Mouse (Mus musculus): ENCODE results near the gene Phf13.

Phf13 gene

GRCm38 (mm10) chr4:151992091-151992490 is 4.0 kb downstream of the Phf13 start:
- in situ Hi-C loops (cut with MboI, MseI): loop anchor here (5.0 kb wide), 1 partner anchor 1065 kb away; no protein-coding TSS in a partner anchor

GRCm38 (mm10) chr4:151989110-151989488 is 7.0 kb downstream of the Phf13 start:
- in situ Hi-C loops (cut with MboI, MseI): no loop called here

- in situ Hi-C loops (cut with MboI, MseI): no loop called here
These were observed 7.5 kb downstream of the Phf13 start, which contains the start of gene Thap3 for GRCm38 (mm10) chr4:151988342-151989109. TSS of gene Thap3 (minus strand) at chr4:151988997.

DNA sequence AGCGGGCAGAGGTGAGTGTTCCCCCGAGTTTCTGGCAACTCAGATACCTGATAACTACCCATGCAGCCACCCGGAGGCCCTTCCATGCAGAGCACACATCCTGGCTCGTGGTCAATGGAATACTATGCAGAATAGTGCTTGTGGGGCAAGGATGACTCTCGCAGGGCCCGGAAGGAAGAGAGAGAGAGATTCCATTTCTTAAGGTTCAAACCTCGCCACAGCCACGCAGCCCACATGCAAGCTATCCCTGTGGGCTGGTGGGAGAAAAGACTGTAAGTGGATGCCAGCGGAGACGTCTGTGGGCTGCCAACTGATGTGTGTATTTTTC is 8.1 kb downstream of the Phf13 start:
- in situ Hi-C loops (cut with MboI, MseI): no loop called here

DNA sequence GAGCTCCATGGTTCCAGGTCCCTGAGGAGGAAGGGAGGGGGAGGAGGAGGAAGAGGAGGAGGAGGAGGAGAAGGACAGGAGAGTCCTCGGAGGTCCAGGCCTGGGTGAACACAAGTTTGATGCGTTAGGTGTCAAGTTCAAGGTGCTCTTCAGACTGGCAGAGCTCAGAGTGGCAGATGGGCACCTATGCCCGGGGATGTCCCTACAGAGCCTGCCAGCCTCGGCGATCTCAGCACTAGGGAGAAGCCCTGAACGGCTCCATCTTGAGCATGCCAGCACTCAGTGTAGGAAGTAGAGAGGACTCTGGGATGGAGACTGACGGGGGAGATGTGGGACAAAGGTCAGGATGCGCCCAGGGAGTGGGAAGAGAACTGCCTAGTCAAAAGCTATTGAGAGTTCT is 9.4 kb downstream of the Phf13 start:
- in situ Hi-C loops (cut with MboI, MseI): no loop called here

GRCm38 (mm10) chr4:151985886-151986285 is 10.2 kb downstream of the Phf13 start:
- in situ Hi-C loops (cut with MboI, MseI): no loop called here

DNA sequence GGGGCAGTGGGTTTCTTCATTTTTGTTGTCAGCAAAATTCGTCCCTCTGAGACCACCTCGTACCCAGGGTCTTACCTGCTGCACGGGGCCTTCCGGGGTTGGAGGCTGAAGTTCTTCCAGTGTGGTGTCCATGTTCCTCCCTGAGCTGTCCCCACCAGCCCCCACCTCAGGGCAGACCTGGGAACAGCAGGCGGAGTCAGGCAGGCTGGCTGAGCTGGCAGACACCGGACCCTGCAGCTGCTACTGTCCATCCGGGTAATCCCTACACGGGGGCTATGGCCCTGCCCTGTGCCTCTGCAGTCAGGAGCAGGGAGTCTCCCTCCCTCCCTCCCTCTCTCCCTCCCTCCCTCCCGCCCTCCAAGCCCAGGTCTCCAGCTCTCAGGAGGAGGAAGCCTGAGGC is 12.5 kb downstream of the Phf13 start:
- in situ Hi-C loops (cut with MboI, MseI): loop anchor here (5.0 kb wide), 1 partner anchor 44 kb away; the partner anchor contains the start of gene Zbtb48

- in situ Hi-C loops (cut with MboI, MseI): loop anchor here (5.0 kb wide), 1 partner anchor 44 kb away; the partner anchor contains the start of gene Zbtb48
These were observed 13.0 kb downstream of the Phf13 start for GRCm38 (mm10) chr4:151983043-151983442.

DNA sequence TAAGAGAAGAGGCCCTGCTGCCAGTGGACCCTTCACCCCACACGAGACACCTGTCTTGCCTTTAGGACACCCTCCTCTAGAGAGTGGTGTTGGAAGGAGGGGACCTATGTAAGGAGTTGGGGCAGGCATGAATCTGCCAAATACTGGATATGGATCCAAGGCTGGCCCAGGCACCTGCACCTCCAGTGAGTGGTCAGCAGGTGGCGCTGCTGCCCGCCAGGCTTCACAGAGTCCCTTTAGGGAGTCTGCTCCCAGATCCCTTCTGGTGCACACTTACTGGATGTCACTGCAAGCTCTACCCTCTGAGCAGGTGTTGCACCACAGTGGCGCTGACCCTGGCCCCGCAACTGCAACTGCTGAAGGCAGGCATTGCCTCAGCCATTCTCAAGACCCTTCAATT is 14.7 kb downstream of the Phf13 start:
- in situ Hi-C loops (cut with MboI, MseI): loop anchor here (5.0 kb wide), 1 partner anchor 46 kb away; the partner anchor contains the start of gene Zbtb48

- in situ Hi-C loops (cut with MboI, MseI): loop anchor here (5.0 kb wide), 1 partner anchor 47 kb away; the partner anchor contains the start of gene Zbtb48
These were observed 15.4 kb downstream of the Phf13 start for GRCm38 (mm10) chr4:151980699-151981098.

DNA sequence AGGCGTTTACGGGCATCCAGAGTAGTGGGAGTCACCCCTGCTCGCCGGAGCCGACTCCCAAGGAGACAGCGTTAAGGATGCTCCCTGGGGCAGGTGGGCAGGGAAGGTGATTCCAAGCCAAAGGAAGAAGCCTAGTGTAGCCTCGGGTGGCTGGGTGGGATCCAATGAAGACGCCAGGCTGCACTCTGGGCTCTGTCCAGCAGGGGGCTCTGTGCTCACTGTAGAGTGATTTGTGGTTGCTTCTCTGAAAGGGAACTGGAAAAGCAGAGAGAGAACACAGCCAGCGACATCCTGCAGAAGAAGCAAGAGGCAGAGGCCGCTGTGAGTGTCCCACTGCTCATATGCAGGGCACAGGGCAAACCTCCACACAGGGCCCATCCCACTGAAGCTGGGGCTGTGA is 18.3 kb downstream of the Phf13 start:
- in situ Hi-C loops (cut with MboI, MseI): no loop called here

DNA sequence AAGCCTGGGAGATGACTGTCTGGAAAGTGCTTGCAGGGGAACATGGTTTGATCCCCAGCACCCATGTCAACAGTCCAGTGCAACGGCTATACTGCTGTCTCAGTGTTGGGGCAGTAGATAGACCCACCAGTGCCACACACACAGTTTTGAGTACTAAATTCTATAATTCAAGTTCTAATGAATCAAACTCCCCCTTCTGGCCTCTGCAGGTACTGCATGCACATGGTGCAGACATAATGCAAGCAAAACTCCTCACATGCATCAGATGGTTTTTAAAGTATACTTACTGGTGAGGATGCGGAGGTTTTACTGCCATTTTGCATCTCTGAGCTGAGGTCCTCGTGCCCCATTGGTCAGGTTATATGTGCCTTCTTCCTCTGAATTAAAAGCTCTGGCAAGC is 20.6 kb downstream of the Phf13 start:
- in situ Hi-C loops (cut with MboI, MseI): no loop called here

- in situ Hi-C loops (cut with MboI, MseI): no loop called here
These were observed 23.7 kb downstream of the Phf13 start for GRCm38 (mm10) chr4:151972221-151972967.

- in situ Hi-C loops (cut with MboI, MseI): no loop called here
These were observed 27.7 kb downstream of the Phf13 start for GRCm38 (mm10) chr4:151968204-151968921.

DNA sequence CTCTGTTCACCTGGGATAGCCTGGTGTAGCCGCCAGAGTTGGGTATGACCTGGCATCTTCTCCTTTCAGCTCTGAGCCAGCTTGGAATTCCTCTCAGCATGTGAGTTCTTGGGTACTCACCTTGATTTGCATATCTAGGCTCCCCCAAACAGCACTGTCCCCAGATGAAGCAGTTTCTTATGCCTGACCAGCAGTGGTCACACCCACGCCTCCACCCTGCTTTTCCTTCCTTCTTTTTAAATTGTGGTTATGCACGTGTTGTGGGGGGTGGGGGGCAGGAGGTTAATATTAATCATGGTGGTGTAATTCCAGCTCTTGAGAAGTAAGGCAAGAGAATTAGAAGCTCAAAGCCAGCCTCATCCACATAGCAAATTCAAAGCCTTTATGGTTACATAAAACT is 33.2 kb downstream of the Phf13 start:
- in situ Hi-C loops (cut with MboI, MseI): no loop called here

GRCm38 (mm10) chr4:151960513-151960854 is 35.6 kb downstream of the Phf13 start:
- in situ Hi-C loops (cut with MboI, MseI): no loop called here

DNA sequence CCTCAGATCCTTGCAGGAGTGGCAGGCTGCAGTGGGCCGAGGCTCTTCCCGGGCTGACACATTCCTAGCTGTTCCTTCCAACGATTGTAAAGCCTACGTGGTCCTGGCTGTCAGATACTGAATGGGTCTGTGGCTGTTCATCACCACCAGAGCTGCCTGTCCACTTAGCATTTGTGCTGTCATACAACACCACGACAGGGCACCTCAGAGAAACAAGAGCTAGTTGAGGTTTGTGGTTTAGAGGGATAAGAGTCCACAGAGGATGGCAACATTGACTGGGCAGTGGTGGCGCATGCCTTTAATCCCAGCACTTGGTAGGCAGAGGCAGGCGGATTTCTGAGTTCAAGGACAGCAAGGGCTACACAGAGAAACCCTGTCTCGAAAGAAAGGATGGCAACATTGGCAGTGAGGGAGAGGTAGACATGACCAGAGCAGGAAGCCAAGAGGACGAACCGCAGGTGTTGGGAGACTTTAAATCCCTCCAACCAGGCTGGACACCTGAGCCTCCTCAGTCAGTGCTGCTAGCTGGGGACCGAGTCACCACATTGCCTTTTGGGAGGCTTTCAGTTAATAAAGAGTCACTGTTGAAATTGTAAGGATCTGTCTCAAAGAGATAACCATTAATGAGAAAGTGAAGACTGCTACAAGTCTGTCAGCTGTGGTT is 36.1 kb downstream of the Phf13 start:
- in situ Hi-C loops (cut with MboI, MseI): no loop called here

DNA sequence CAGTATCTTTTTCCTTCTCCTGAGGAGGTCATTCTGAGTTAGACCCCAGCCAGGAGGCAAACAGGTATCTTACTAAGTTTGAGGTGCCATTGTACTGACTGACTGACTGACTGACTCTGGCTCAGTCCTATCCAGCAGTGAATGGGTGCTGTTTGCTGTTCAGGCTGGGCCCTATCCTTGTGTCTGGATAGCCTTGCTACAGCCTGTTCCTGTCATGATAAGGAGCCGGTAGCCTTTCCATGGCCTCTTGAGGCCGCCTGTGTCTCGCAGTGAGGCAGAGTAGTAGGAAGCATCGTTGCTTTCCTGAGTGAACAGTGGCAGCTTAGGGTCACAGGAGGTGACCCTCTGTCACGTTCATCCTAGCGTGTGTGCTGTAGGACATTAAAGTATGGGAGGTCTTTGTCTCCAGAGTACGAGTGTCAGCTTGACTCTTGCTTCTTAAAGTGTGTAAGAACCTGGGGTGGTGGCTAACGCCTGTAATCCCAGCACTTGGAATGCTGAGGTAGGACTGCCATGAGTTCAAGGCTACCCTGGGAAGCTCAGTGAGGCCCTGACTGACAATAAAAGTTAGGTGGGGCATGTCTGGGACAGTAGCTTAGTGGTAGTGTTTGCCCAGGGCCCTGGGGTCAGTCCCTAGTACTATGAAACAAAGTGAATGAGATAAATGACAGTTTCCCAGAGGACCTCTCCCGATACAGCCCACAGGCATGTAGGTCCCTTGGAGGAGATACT is 38.3 kb downstream of the Phf13 start:
- in situ Hi-C loops (cut with MboI, MseI): no loop called here

DNA sequence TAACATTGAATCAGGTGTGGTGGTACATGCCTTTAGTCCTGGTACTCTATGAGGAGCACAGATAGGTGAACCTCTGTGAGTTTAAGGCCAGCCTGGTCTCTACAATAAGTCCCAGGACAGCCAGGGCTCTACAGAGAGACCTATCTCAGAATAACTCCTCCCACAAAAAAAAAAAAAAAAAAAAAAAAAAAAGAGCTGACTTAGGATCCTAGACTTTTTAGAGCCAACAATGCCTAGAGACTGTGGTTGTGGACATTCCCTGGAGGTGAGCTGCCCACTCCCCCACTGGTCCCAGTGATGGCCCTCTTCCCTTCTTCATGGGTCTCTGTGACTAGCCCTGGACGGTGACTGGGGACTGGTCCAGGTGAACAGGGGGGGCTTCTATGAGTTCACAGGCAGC is 40.3 kb downstream of the Phf13 start:
- in situ Hi-C loops (cut with MboI, MseI): no loop called here

DNA sequence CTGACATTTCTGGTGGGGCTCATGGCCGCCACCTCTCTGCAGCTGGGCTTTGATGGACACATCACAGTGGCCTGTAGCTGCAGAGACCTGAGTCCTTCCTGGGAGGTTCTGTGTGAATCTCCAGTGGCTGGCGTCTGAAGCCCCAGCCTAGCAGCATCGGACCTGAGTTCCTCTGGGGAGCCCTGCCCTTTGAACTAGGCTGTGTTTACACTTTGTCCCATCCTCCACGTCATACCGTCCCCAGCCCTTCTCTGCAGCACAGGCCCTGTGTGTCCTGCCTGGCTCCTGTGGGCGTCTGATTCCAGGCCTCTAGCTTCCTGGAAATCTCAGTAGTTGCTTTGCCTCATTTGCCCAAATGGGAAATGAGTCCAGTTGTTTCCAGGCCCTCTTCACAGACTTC is 42.8 kb downstream of the Phf13 start:
- in situ Hi-C loops (cut with MboI, MseI): no loop called here

Measured in T-helper 1 cell (primary cell).